12 mouse cellular contexts compared by ENCODE assay signal in genomic region chr12:3662660-3663059, GRCm38 (mm10).
DNase-seq lines count a peak whose midpoint lies in the region; ATAC-seq lines count a peak whose summit lies in the region.
"Had no signal": no experiment of that assay in that cellular context is flagged by ENCODE, and none has a peak within 500 bp of the region (broad histone marks: within the 10 kb centered on the region; RNA-seq: fewer than 3 reads in every experiment).

No protein-coding gene starts in this region.

- no peak overlapping the region for H3K4me3 ChIP-seq in heart, embryonic 10.5 days
- H3K4me3 ChIP-seq in midbrain, embryonic 16.5 days (ENCODE audit: low read depth, low read length): no peak overlapping the region
- H3K4me3 ChIP-seq in midbrain, embryonic 14.5 days (replicated peaks; ENCODE audit: low read depth, low read length): no peak overlapping the region
- no peak overlapping the region for H3K4me3 ChIP-seq in stomach, embryonic 16.5 days (replicated peaks; ENCODE audit: low read length)
- H3K4me3 ChIP-seq: erythroblast, embryonic 14.5 days; limb, embryonic 13.5 days; midbrain, embryonic 13.5 days had no signal

- H3K36me3 ChIP-seq in heart, embryonic 10.5 days: 0 out of 2 replicates have a peak, but pooled peaks cover 5% of the 10 kb centered on the region
- H3K36me3 ChIP-seq in midbrain, embryonic 16.5 days (ENCODE audit: control insufficient read depth, insufficient read depth, low read length): peaks cover 8% of the 10 kb centered on the region
- H3K36me3 ChIP-seq in midbrain, embryonic 14.5 days (ENCODE audit: control insufficient read depth, insufficient read depth, low read length): no peaks in the 10 kb centered on the region
- no peaks in the 10 kb centered on the region for H3K36me3 ChIP-seq in stomach, embryonic 16.5 days (ENCODE audit: control insufficient read depth, insufficient read depth, low read length)
- H3K36me3 ChIP-seq: midbrain, embryonic 13.5 days had no signal

- H3K27ac ChIP-seq in heart, embryonic 10.5 days: no peak overlapping the region
- no peak overlapping the region for H3K27ac ChIP-seq in midbrain, embryonic 16.5 days (ENCODE audit: low read length)
- no peak overlapping the region for H3K27ac ChIP-seq in midbrain, embryonic 14.5 days (replicated peaks; ENCODE audit: low read depth, low read length)
- no peak overlapping the region; the same call in 1 of the 2 replicates for H3K27ac ChIP-seq in stomach, embryonic 16.5 days (ENCODE audit: low read length)
- H3K27ac ChIP-seq: limb, embryonic 13.5 days; midbrain, embryonic 13.5 days had no signal

- peak; percentile 20 to 45 for DNase-seq in heart, adult 18-20 months
- DNase-seq in heart, embryonic 10.5 days (ENCODE audit: low spot score): no peak
- no peak for DNase-seq in midbrain, embryonic 14.5 days
- peak; percentile 95 for DNase-seq in R1 (ENCODE audit: low read depth, low spot score)
- DNase-seq in urinary bladder, postnatal 10 days (ENCODE audit: low spot score): no peak
- no peak for DNase-seq in spleen, postnatal 10 days (ENCODE audit: low spot score in 2 of 2)
- DNase-seq: lung, postnatal 10 days had no signal

- no peak overlapping the region for H3K9ac ChIP-seq in midbrain, embryonic 16.5 days (ENCODE audit: low read depth, low read length)
- H3K9ac ChIP-seq in midbrain, embryonic 14.5 days (replicated peaks; ENCODE audit: low read length): no peak overlapping the region
- no peak overlapping the region for H3K9ac ChIP-seq in stomach, embryonic 16.5 days (ENCODE audit: low read length)
- H3K9ac ChIP-seq: limb, embryonic 13.5 days; midbrain, embryonic 13.5 days had no signal

- no peaks in the 10 kb centered on the region for H3K4me1 ChIP-seq in heart, embryonic 10.5 days
- no peaks in the 10 kb centered on the region for H3K4me1 ChIP-seq in midbrain, embryonic 16.5 days (ENCODE audit: control insufficient read depth, insufficient read depth, low read length)
- no peaks in the 10 kb centered on the region for H3K4me1 ChIP-seq in midbrain, embryonic 14.5 days (ENCODE audit: control insufficient read depth, insufficient read depth, low read length)
- H3K4me1 ChIP-seq in stomach, embryonic 16.5 days (ENCODE audit: control insufficient read depth, insufficient read depth, low read length): no peaks in the 10 kb centered on the region
- H3K4me1 ChIP-seq: limb, embryonic 13.5 days had no signal

- H3K4me2 ChIP-seq in midbrain, embryonic 16.5 days (ENCODE audit: low read length): no peak overlapping the region
- H3K4me2 ChIP-seq in midbrain, embryonic 14.5 days (ENCODE audit: low read length): no peak overlapping the region
- H3K4me2 ChIP-seq in stomach, embryonic 16.5 days (ENCODE audit: low read depth, low read length): no peak overlapping the region
- H3K4me2 ChIP-seq: limb, embryonic 13.5 days; midbrain, embryonic 13.5 days had no signal

- ATAC-seq in midbrain, embryonic 16.5 days: peak; percentile 25; the same call in 1 of the 2 replicates
- no peak for ATAC-seq in midbrain, embryonic 14.5 days (ENCODE audit: low FRiP score, low TSS enrichment)
- ATAC-seq in stomach, embryonic 16.5 days (ENCODE audit: insufficient read depth, low FRiP score): peak; percentile 76; the same call in 1 of the 2 replicates
- ATAC-seq: midbrain, embryonic 13.5 days had no signal

- H3K9me3 ChIP-seq in heart, embryonic 10.5 days: no peaks in the 10 kb centered on the region
- no peaks in the 10 kb centered on the region for H3K9me3 ChIP-seq in midbrain, embryonic 16.5 days (replicated peaks; ENCODE audit: control insufficient read depth, low read length, poor library complexity, severe bottlenecking)
- no peaks in the 10 kb centered on the region for H3K9me3 ChIP-seq in midbrain, embryonic 14.5 days (ENCODE audit: control insufficient read depth, low read length)
- no peaks in the 10 kb centered on the region for H3K9me3 ChIP-seq in stomach, embryonic 16.5 days (replicated peaks; ENCODE audit: control insufficient read depth, low read length)
- H3K9me3 ChIP-seq: limb, embryonic 13.5 days; midbrain, embryonic 13.5 days had no signal

- no peaks in the 10 kb centered on the region for H3K27me3 ChIP-seq in heart, embryonic 10.5 days (ENCODE audit: insufficient read depth, poor library complexity, severe bottlenecking)
- no peaks in the 10 kb centered on the region for H3K27me3 ChIP-seq in midbrain, embryonic 16.5 days (ENCODE audit: control insufficient read depth, insufficient read depth, low read depth, low read length)
- no peaks in the 10 kb centered on the region for H3K27me3 ChIP-seq in midbrain, embryonic 14.5 days (ENCODE audit: control insufficient read depth, insufficient read depth, low read length)
- H3K27me3 ChIP-seq in stomach, embryonic 16.5 days (ENCODE audit: control insufficient read depth, insufficient read depth, low read length): no peaks in the 10 kb centered on the region
- H3K27me3 ChIP-seq: limb, embryonic 13.5 days; midbrain, embryonic 13.5 days had no signal

Comparison
In these comparisons a context has a peak if more than half of its experiments do, and no peak if none do; other contexts are left out.
1. DNase-seq: peak in heart, adult 18-20 months (2 of 2) and R1 (single experiment); none in heart, embryonic 10.5 days (single experiment), midbrain, embryonic 14.5 days (single experiment), urinary bladder, postnatal 10 days (single experiment) and spleen, postnatal 10 days (0 of 2).